Mouse (Mus musculus): ENCODE data around the gene A630001G21Rik. TPM values are rescaled to one million over a fixed set of nuclear protein-coding genes. Genes with fewer than 3 reads are reported as not detected.

A630001G21Rik gene
- polyA plus RNA-seq, 1 experiment from 2014 or later, result 1.7 TPM

DNA sequence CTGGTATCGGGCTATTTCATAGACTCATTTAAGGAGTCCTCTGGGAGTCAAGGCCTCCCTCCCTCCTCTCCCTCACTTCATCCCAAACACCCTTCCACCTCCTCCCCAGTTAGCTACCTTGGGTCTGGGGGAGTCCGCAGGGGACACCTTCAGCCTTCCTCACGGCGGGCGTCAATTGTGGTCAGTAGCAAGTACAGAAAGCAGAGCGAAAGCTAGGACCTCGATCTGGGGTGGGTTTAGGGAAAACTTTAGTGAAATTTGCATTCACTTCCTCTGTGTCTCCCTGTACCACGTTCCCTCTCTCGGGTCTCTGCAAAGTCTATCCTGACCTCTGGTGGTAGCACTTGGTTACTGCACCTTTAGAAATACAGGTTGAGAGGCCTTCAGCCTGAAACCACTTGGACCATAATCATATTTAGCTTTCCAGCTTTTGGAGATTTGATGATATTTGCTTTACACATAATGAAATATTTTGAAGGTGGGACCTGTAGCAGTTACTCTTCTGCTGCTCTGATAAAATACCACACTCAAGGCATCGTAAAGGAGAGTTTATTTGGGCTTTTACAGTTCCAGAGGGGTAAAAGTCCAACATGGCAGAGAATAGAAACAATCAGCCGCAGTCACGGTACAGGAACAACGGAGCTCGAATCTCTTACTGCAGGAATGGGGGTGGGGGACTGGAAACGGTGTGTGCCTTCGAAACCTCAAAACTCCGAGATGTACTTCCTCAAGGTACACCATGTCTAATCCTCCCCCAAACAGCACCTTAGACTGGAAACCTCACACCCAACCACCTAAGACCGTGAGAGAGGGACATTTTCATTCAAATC is 41.9 kb downstream of the A630001G21Rik start:
- Histone ChIP-seq H3K9ac (ENCODE audit: low read depth, low read length) (peak overlapping the region; percentile 22), H3K4me2 (ENCODE audit: low read depth, low read length) (peak overlapping the region; percentile 39), H3K27me3 (replicated peaks; ENCODE audit: control insufficient read depth, insufficient read depth, low read length) (no peaks in the 10 kb centered on the region), H3K4me3 (ENCODE audit: low read depth, low read length) (peak overlapping the region; percentile 13; the same call in 1 of the 2 replicates), H3K4me1 (ENCODE audit: control insufficient read depth, insufficient read depth, low read length) (no peaks in the 10 kb centered on the region), H3K27ac (replicated peaks; ENCODE audit: low read depth, low read length) (no peak overlapping the region), H3K36me3 (ENCODE audit: control insufficient read depth, insufficient read depth, low read length) (no peaks in the 10 kb centered on the region), H3K9me3 (ENCODE audit: control insufficient read depth, low read length) (no peaks in the 10 kb centered on the region)
- 35% methylated on average over 18 of the region's 18 CpGs for WGBS
- peak; percentile 70 for ATAC-seq (ENCODE audit: low read depth)
- peak; percentile 86 for DNase-seq (ENCODE audit: low spot score)

DNA sequence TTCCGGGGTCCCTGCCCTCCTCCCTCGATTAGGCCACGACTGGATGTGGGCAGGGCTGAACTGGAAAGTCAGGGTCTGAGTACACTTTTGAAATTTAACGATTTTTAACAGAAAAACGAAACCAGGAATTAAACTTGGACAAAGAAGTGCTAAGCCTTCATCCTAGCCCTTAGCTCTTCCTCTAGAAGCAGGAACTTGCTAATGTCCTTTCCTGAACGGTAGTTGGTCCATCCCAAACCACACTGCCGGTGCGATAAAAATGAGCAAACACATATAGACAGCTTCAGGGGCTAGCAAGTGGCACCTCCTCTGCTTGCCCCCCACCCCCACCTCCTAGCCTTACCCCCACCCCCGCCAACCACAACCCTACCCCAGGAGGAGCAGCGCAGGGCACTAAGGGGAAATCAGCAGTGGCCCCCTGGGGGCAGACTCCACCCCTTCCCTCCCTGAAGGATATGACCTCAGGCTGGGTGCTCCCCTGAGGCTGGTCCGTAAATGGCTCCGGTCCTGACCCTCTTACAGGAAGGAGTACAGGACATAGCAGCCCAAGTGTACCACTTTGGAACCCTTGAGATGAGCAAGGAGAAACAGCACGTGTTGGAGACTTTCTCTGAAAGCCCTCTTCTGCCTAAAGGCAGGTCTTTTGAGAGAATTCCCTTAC is 42.9 kb downstream of the A630001G21Rik start:
- Histone ChIP-seq H3K4me2 (ENCODE audit: low read depth, low read length) (peak overlapping the region; percentile 39), H3K4me3 (ENCODE audit: low read depth, low read length) (no peak overlapping the region), H3K9ac (ENCODE audit: low read depth, low read length) (peak overlapping the region; percentile 22; the same call in 1 of the 2 replicates), H3K27ac (replicated peaks; ENCODE audit: low read depth, low read length) (no peak overlapping the region), H3K9me3 (ENCODE audit: control insufficient read depth, low read length) (no peaks in the 10 kb centered on the region), H3K36me3 (ENCODE audit: control insufficient read depth, insufficient read depth, low read length) (no peaks in the 10 kb centered on the region), H3K4me1 (ENCODE audit: control insufficient read depth, insufficient read depth, low read length) (no peaks in the 10 kb centered on the region), H3K27me3 (replicated peaks; ENCODE audit: control insufficient read depth, insufficient read depth, low read length) (no peaks in the 10 kb centered on the region)
- ATAC-seq (ENCODE audit: low read depth) (no peak), DNase-seq (ENCODE audit: low spot score) (no peak)
- 65% methylated on average over 13 of the region's 13 CpGs for WGBS

DNA sequence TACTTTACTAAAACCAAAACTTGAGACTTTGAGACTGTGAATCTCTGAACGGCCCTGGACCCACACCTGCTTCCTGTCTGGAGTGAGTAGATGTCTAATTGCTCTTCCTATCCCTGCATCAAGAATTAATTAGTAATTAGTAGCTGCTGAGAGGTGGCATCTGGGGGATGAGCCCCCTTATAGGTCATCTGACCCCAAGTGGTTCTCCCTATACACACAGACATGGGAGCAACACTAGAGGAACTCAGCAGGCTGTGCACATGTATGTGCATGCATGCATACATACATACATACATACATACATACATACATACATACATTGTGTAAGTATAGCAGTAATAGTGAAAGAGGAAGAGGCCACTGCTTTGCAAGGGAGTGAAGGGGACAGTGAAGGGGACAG is 43.9 kb downstream of the A630001G21Rik start:
- 60% methylated on average over 1 of the region's 1 CpGs for whole genome bisulfite sequencing
- no peak overlapping the region for H3K4me3 ChIP-seq (ENCODE audit: low read depth, low read length)
- no peak overlapping the region for H3K9ac ChIP-seq (ENCODE audit: low read depth, low read length)
- DNase-seq (ENCODE audit: low spot score), result no peak
- no peak overlapping the region for H3K4me2 ChIP-seq (ENCODE audit: low read depth, low read length)
- no peaks in the 10 kb centered on the region for H3K36me3 ChIP-seq (ENCODE audit: control insufficient read depth, insufficient read depth, low read length)
- H3K27ac ChIP-seq (replicated peaks; ENCODE audit: low read depth, low read length), result no peak overlapping the region
- H3K27me3 ChIP-seq (replicated peaks; ENCODE audit: control insufficient read depth, insufficient read depth, low read length), result no peaks in the 10 kb centered on the region
- no peaks in the 10 kb centered on the region for H3K9me3 ChIP-seq (ENCODE audit: control insufficient read depth, low read length)
- no peaks in the 10 kb centered on the region for H3K4me1 ChIP-seq (ENCODE audit: control insufficient read depth, insufficient read depth, low read length)
- ATAC-seq (ENCODE audit: low read depth), result no peak

DNA sequence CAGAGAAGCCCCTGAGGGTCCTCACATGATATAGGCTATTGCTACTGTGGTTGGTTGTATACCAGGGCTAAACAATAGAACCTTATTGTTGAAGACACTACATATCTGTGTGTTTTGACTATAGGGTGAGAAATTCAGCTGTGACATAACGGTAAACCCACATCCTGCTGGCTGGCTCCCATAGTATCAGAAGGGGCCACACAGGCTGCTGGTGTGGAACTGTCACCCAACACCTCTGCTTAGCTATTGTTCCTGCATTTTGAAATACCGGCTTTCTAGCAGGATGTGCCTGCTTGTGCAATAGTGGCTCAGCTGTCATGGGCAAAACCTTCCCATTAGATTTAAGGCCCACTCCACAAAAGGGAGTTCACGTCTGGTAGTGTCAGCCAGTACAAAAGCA is 45.9 kb downstream of the A630001G21Rik start:
- H3K27me3 ChIP-seq (replicated peaks; ENCODE audit: control insufficient read depth, insufficient read depth, low read length), result no peaks in the 10 kb centered on the region
- no peaks in the 10 kb centered on the region for H3K9me3 ChIP-seq (ENCODE audit: control insufficient read depth, low read length)
- ATAC-seq (ENCODE audit: low read depth), result no peak

DNA sequence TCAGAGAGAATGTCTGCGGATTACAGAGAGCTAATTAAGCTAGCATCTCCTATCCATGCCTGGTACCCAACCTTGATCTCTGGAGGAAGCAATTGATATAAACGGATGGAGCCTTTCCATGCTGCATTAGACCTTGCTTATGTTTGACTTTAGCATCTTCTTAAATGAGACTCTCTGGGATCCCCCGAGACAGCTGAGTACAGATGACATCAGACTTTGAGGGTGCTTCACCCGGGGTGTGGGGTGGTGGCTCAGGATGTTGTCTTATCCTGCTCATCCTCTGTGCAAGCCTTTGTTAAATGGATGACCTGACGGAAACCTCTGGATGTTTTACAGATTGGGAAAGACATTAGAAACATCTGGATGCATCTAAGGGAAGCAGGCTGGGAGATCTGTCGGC is 48.0 kb downstream of the A630001G21Rik start:
- Histone ChIP-seq H3K27me3 (replicated peaks; ENCODE audit: control insufficient read depth, insufficient read depth, low read length) (no peaks in the 10 kb centered on the region), H3K36me3 (ENCODE audit: control insufficient read depth, insufficient read depth, low read length) (no peaks in the 10 kb centered on the region), H3K4me3 (ENCODE audit: low read depth, low read length) (no peak overlapping the region), H3K9me3 (ENCODE audit: control insufficient read depth, low read length) (no peaks in the 10 kb centered on the region), H3K4me2 (ENCODE audit: low read depth, low read length) (no peak overlapping the region), H3K27ac (replicated peaks; ENCODE audit: low read depth, low read length) (no peak overlapping the region), H3K9ac (ENCODE audit: low read depth, low read length) (no peak overlapping the region), H3K4me1 (ENCODE audit: control insufficient read depth, insufficient read depth, low read length) (no peaks in the 10 kb centered on the region)
- no peak for ATAC-seq (ENCODE audit: low read depth)
- WGBS, result 68% methylated on average over 6 of the region's 6 CpGs
- no peak for DNase-seq (ENCODE audit: low spot score)

More for the DNA sequence above, 45.9 kb downstream of the A630001G21Rik start:
- H3K27ac ChIP-seq (replicated peaks; ENCODE audit: low read depth, low read length), result no peak overlapping the region
- no peak overlapping the region for H3K4me3 ChIP-seq (ENCODE audit: low read depth, low read length)
- no peak for DNase-seq (ENCODE audit: low spot score)
- WGBS, result 75% methylated on average over 3 of the region's 3 CpGs
- no peak overlapping the region for H3K9ac ChIP-seq (ENCODE audit: low read depth, low read length)
- no peaks in the 10 kb centered on the region for H3K36me3 ChIP-seq (ENCODE audit: control insufficient read depth, insufficient read depth, low read length)
- no peak overlapping the region for H3K4me2 ChIP-seq (ENCODE audit: low read depth, low read length)
- no peaks in the 10 kb centered on the region for H3K4me1 ChIP-seq (ENCODE audit: control insufficient read depth, insufficient read depth, low read length)

- DNase-seq (ENCODE audit: low spot score) (peak; percentile 72), ATAC-seq (ENCODE audit: low read depth) (peak; percentile 87)
- WGBS, result 61% methylated on average over 10 of the region's 10 CpGs
These were observed 58.1 kb downstream of the A630001G21Rik start for GRCm38 (mm10) chr1:85720220-85720893.

DNA sequence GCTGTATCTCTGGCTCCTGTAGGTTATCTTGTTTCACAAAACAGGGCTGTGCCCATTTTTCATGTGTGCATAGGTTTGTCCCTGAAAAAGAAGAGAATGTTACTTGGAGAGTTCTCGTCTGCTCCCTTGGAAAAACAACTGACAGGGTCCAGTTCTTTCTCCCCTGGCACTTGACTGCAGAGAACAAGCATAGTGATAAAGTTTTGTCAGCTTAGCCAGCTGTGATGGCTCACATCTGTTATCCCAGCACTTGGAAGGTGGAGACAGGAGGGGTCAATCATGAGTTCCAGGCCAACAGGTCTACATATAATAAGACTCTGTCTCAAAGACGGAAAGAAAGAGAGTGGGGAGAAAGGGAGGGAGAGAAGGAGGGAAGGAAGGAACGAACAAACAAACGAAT is 59.4 kb downstream of the A630001G21Rik start:
- Histone ChIP-seq H3K4me3 (ENCODE audit: low read depth, low read length) (no peak overlapping the region), H3K4me1 (ENCODE audit: control insufficient read depth, insufficient read depth, low read length) (no peaks in the 10 kb centered on the region), H3K36me3 (ENCODE audit: control insufficient read depth, insufficient read depth, low read length) (no peaks in the 10 kb centered on the region), H3K9me3 (ENCODE audit: control insufficient read depth, low read length) (no peaks in the 10 kb centered on the region), H3K27me3 (replicated peaks; ENCODE audit: control insufficient read depth, insufficient read depth, low read length) (no peaks in the 10 kb centered on the region), H3K27ac (replicated peaks; ENCODE audit: low read depth, low read length) (no peak overlapping the region), H3K9ac (ENCODE audit: low read depth, low read length) (no peak overlapping the region), H3K4me2 (ENCODE audit: low read depth, low read length) (no peak overlapping the region)
- no peak for ATAC-seq (ENCODE audit: low read depth)
- DNase-seq (ENCODE audit: low spot score), result no peak
- WGBS, result 71% methylated on average over 4 of the region's 4 CpGs

More at GRCm38 (mm10) chr1:85720220-85720893, 58.1 kb downstream of the A630001G21Rik start:
- Histone ChIP-seq H3K27ac (replicated peaks; ENCODE audit: low read depth, low read length) (no peak overlapping the region), H3K27me3 (replicated peaks; ENCODE audit: control insufficient read depth, insufficient read depth, low read length) (no peaks in the 10 kb centered on the region), H3K4me2 (ENCODE audit: low read depth, low read length) (no peak overlapping the region), H3K9ac (ENCODE audit: low read depth, low read length) (no peak overlapping the region), H3K4me3 (ENCODE audit: low read depth, low read length) (no peak overlapping the region), H3K9me3 (ENCODE audit: control insufficient read depth, low read length) (no peaks in the 10 kb centered on the region), H3K4me1 (ENCODE audit: control insufficient read depth, insufficient read depth, low read length) (no peaks in the 10 kb centered on the region), H3K36me3 (ENCODE audit: control insufficient read depth, insufficient read depth, low read length) (no peaks in the 10 kb centered on the region)

DNA sequence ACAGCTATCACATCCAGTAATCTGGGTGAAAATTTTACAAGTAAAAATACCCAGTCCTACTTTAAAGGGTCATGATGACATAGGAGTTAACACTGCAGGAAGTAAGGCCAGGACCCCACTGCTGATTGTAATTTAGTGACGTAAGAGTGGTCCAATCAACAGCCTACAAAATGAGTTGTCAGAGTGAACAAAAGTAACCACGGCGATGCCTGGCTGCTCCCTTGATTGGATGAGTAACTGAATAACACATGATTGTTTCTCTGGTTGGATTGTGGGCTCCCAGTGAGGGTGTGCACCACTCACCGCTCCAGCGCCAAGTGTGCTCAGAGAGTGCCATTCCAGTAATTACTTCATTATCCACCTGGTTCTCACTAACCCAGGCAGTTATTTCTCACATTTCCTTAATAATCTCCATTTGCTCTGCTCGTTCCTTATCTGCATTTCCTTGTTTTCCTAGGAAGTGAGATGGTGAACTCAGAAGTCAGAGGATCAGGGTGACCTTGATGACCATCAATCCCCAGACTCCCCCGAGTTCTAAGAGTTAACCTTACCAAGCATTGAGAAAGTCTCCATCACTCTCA is 61.9 kb downstream of the A630001G21Rik start:
- H3K9me3 ChIP-seq (ENCODE audit: control insufficient read depth, low read length), result no peaks in the 10 kb centered on the region
- H3K9ac ChIP-seq (ENCODE audit: low read depth, low read length), result no peak overlapping the region
- 54% methylated on average over 7 of the region's 7 CpGs for WGBS
- no peak for ATAC-seq (ENCODE audit: low read depth)
- no peak overlapping the region for H3K4me2 ChIP-seq (ENCODE audit: low read depth, low read length)
- H3K27me3 ChIP-seq (replicated peaks; ENCODE audit: control insufficient read depth, insufficient read depth, low read length), result no peaks in the 10 kb centered on the region
- DNase-seq (ENCODE audit: low spot score), result no peak
- no peak overlapping the region for H3K4me3 ChIP-seq (ENCODE audit: low read depth, low read length)
- H3K4me1 ChIP-seq (ENCODE audit: control insufficient read depth, insufficient read depth, low read length), result no peaks in the 10 kb centered on the region
- no peaks in the 10 kb centered on the region for H3K36me3 ChIP-seq (ENCODE audit: control insufficient read depth, insufficient read depth, low read length)
- H3K27ac ChIP-seq (replicated peaks; ENCODE audit: low read depth, low read length), result no peak overlapping the region

All from embryonic facial prominence, embryonic 14.5 days (tissue).